Mouse (Mus musculus) embryonic facial prominence, embryonic 10.5 days (tissue): ENCODE data around the gene Fam89b. TPM values are rescaled to one million over a fixed set of nuclear protein-coding genes. Genes with fewer than 3 reads are reported as not detected.

Experiments used
- DNase-seq: peaks from one replicate; pipeline ENCODE4 v3.0.0-alpha.2; 2017; ENCODE audit warnings: low spot score
- H3K27ac ChIP-seq: fragments of 300-500 bp; sonication (generic); replicated peaks from 2 replicates; pipeline ENCODE4 v1.5.1; 2016; ENCODE audit warnings: mild to moderate bottlenecking
- H3K27me3 ChIP-seq: fragments of 300-500 bp; sonication (generic); replicated peaks from 2 replicates; pipeline ENCODE4 v1.6.1; 2016; ENCODE audit warnings: low read depth, mild to moderate bottlenecking; ENCODE audit not compliant: poor library complexity, severe bottlenecking
- H3K36me3 ChIP-seq: fragments of 300-500 bp; sonication (generic); replicated peaks from 2 replicates; pipeline ENCODE4 v1.6.1; 2016; ENCODE audit warnings: mild to moderate bottlenecking, moderate library complexity
- H3K4me1 ChIP-seq: fragments of 300-500 bp; sonication (generic); 2 replicates; pipeline ENCODE4 v1.6.1; 2016
- H3K4me3 ChIP-seq: fragments of 300-500 bp; sonication (generic); 2 replicates; pipeline ENCODE4 v1.5.1; 2016; ENCODE audit warnings: mild to moderate bottlenecking, moderate library complexity
- H3K9me3 ChIP-seq: fragments of 300-500 bp; sonication (generic); 2 replicates; pipeline ENCODE4 v1.6.1; 2016; ENCODE audit warnings: mild to moderate bottlenecking
- WGBS: fragments of 180-500 bp; shearing (Covaris S2); methylation state at CpG from one replicate; pipeline ENCODE4 v1.1.7; 2016; 5-methylcytosine and 5-hydroxymethylcytosine counted together
- microRNA-seq: library from miRNA; unstranded; fragments of <30 nt; microRNA quantifications from one replicate; pipeline ENCODE4, GENCODE M21; 2017
- polyA plus RNA-seq: library from polyadenylated mRNA; unstranded; fragments of >200 nt; fragmentation: Nextera tagmentation; extraction: Ambion mirVana; gene quantifications from 2 replicates; pipeline ENCODE4 v1.2.1, GENCODE M21; 2016

Fam89b gene
- polyA plus RNA-seq, 1 experiment from 2014 or later = 151 TPM

DNA sequence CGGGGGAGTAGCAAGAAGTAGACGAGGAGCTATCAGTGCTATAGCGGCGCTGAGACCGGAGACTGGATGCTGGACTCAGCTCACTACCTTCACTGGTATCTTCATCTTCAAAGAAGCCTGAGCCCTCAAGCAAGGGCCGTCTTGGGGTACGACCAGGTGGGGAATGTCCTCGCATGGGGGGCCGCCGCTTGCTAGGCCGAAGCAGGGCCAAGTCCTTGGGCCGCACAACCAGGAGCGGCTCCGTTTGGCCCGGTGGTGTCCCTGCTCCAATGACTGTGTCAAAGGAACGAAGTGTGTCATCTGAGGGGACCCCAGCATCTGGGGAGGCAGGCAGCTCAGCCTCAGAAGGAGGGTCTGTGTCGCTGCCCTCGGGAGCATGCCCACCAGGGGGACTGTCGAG lies 44.0 kb downstream of the Fam89b start:
- Histone ChIP-seq H3K36me3 (peaks cover 72% of the 10 kb centered on the region), H3K9me3 (no peaks in the 10 kb centered on the region), H3K4me1 (peaks cover 20% of the 10 kb centered on the region), H3K4me3 (peak overlapping the region; percentile 19), H3K27ac (no peak overlapping the region), H3K27me3 (no peaks in the 10 kb centered on the region)
- DNase-seq = no peak
- 94% methylated on average over 19 of the region's 19 CpGs for WGBS

DNA sequence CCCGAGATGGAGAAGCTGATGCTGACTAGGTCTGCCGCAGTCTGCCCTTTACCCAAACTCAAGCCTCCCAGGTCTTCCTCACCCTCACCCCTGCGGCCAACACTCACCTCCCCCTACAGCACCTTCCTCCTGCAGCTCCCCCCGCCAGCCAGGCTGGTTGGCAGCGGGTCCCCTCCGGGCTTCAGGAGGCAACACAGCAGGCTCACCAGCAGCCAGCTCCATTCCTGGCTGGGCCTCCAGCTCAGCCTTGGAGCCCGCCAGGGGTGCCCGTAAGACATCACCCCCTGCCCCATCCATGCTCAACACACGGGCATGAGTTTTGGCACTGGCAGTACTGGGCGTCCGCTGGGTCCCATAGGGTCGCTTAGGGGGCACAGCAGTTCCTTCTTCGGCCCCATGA lies 44.5 kb downstream of the Fam89b start:
- Histone ChIP-seq H3K4me3 (peak overlapping the region; percentile 19; the same call in 1 of the 2 replicates), H3K27me3 (no peaks in the 10 kb centered on the region), H3K27ac (no peak overlapping the region), H3K9me3 (no peaks in the 10 kb centered on the region), H3K4me1 (peaks cover 16% of the 10 kb centered on the region), H3K36me3 (peaks cover 74% of the 10 kb centered on the region)
- 91% methylated on average over 13 of the region's 13 CpGs for WGBS
- no peak for DNase-seq

DNA sequence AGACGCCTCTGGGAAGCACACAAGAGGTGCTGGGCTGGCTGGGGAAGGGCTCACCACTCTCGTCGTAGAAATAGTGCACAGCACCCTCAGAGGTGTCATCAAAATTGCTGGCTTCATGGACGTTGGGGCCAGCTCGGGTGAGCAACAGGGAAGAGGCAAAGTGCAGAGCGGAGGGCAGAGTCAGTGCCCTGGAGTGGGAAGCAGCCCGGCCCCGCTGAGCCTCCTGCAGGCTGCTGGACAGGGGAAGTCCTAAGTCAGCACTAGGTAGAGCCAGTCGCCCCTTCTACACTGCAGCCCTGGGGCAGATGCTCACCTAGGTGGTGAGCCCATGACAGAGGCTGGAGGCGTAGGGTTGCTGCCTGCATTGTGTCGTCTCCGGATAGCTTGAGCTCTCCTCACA lies 45.2 kb downstream of the Fam89b start:
- H3K4me1 ChIP-seq = peaks cover 14% of the 10 kb centered on the region
- H3K27me3 ChIP-seq = no peaks in the 10 kb centered on the region
- H3K27ac ChIP-seq = no peak overlapping the region
- no peaks in the 10 kb centered on the region for H3K9me3 ChIP-seq
- WGBS = 92% methylated on average over 12 of the region's 12 CpGs
- H3K36me3 ChIP-seq = peaks cover 81% of the 10 kb centered on the region
- no peak for DNase-seq
- no peak overlapping the region for H3K4me3 ChIP-seq

DNA sequence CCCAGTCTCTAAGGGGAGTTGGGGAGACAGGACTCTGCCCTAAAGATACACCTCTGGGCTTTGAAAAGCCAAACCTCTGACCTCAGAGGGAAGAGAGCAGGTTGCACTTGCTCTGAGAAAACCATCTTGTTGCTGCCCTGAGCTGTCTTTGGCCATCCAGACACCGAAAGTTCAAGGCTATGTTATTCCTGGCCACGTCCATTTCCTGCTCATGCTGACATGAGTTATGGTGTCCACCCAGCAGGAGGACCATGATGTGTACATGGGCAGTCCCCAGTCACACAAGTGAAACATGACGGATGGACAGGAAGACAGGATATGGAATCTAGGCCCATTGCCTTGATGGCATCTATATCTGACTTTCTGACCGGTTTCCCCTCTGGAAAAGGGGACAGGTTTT lies 49.0 kb downstream of the Fam89b start:
- WGBS = 92% methylated on average over 4 of the region's 4 CpGs
- H3K4me1 ChIP-seq = no peaks in the 10 kb centered on the region
- no peak overlapping the region for H3K4me3 ChIP-seq
- H3K27ac ChIP-seq = no peak overlapping the region
- no peaks in the 10 kb centered on the region for H3K9me3 ChIP-seq
- H3K27me3 ChIP-seq = no peaks in the 10 kb centered on the region
- H3K36me3 ChIP-seq = peaks cover 97% of the 10 kb centered on the region
- DNase-seq = no peak

Small RNA genes within 50 kb of the gene (microRNA-seq; reads per million reads assigned to microRNA genes)
- gene Mir6987 = not detected

Other genes with a start within 250 kb of the Fam89b start
- gene Mus81, start 241.3 kb downstream of the Fam89b start, polyA plus RNA-seq = 41.1 and 45.1 TPM in 2 replicates
- gene Cfl1, start 239.2 kb downstream of the Fam89b start, polyA plus RNA-seq = 3,028 and 3,069 TPM in 2 replicates
- not detected in 2 replicates for gene 1700020D05Rik, start 225.9 kb downstream of the Fam89b start, polyA plus RNA-seq
- 6.3 and 8.4 TPM in 2 replicates for gene Snx32, start 219.1 kb downstream of the Fam89b start, polyA plus RNA-seq
- gene Ovol1, start 169.0 kb downstream of the Fam89b start, polyA plus RNA-seq = 0.83 and 1.3 TPM in 2 replicates
- gene Ap5b1, start 161.6 kb downstream of the Fam89b start, polyA plus RNA-seq = 2.1 and 2.6 TPM in 2 replicates
- 174 and 177 TPM in 2 replicates for gene Rnaseh2c, start 127.8 kb downstream of the Fam89b start, polyA plus RNA-seq
- gene Kat5, start 119.4 kb downstream of the Fam89b start, polyA plus RNA-seq = 59.7 and 60.7 TPM in 2 replicates
- 34.3 and 36.8 TPM in 2 replicates for gene Rela, start 92.2 kb downstream of the Fam89b start, polyA plus RNA-seq
- gene Sipa1, start 65.9 kb downstream of the Fam89b start, polyA plus RNA-seq = 28.7 and 31.2 TPM in 2 replicates
- gene Map3k11, start 40.9 kb downstream of the Fam89b start, polyA plus RNA-seq = 32.1 and 34.0 TPM in 2 replicates
- gene Pcnx3, start 40.7 kb downstream of the Fam89b start, polyA plus RNA-seq = 30.3 and 30.6 TPM in 2 replicates
- gene Kcnk7, start 25.3 kb downstream of the Fam89b start, polyA plus RNA-seq = 0.19 and 0.23 TPM in 2 replicates
- 7.9 and 8.0 TPM in 2 replicates for gene Ehbp1l1, start 3.3 kb downstream of the Fam89b start, polyA plus RNA-seq
- 3.4 and 3.5 TPM in 2 replicates for gene Ltbp3, start 11.3 kb upstream of the Fam89b start, polyA plus RNA-seq
- gene Scyl1, start 41.8 kb upstream of the Fam89b start, polyA plus RNA-seq = 72.0 and 74.9 TPM in 2 replicates
- gene Frmd8, start 145.6 kb upstream of the Fam89b start, polyA plus RNA-seq = 44.6 and 45.4 TPM in 2 replicates
- 2.5 and 2.9 TPM in 2 replicates for gene Slc25a45, start 148.2 kb upstream of the Fam89b start, polyA plus RNA-seq
- 6.8 and 7.4 TPM in 2 replicates for gene Tigd3, start 164.5 kb upstream of the Fam89b start, polyA plus RNA-seq
- 231 and 251 TPM in 2 replicates for gene Dpf2, start 183.4 kb upstream of the Fam89b start, polyA plus RNA-seq
- gene Cdc42ep2, start 195.2 kb upstream of the Fam89b start, polyA plus RNA-seq = 1.5 and 2.2 TPM in 2 replicates
- gene Pola2, start 234.5 kb upstream of the Fam89b start, polyA plus RNA-seq = 119 and 120 TPM in 2 replicates